In genomic region chr5:111957698-111958097, GRCm38 (mm10) we compare ENCODE assay signal across 9 mouse cellular contexts.
DNase-seq lines count a peak whose midpoint lies in the region; ATAC-seq lines count a peak whose summit lies in the region.
"Had no signal": no experiment of that assay in that cellular context is flagged by ENCODE, and none has a peak within 500 bp of the region (broad histone marks: within the 10 kb centered on the region; RNA-seq: fewer than 3 reads in every experiment).

No protein-coding gene starts in this region.

- peak overlapping the region; percentile 22; the same call in 1 of the 2 replicates for H3K4me2 ChIP-seq in heart, embryonic 13.5 days
- H3K4me2 ChIP-seq in forebrain, embryonic 14.5 days (ENCODE audit: low read length), result peak overlapping the region; percentile 20; the same call in 1 of the 2 replicates
- H3K4me2 ChIP-seq: liver, embryonic 12.5 days had no signal

- H3K36me3 ChIP-seq in heart, embryonic 13.5 days, result no peaks in the 10 kb centered on the region
- no peaks in the 10 kb centered on the region for H3K36me3 ChIP-seq in forebrain, embryonic 14.5 days (ENCODE audit: control insufficient read depth, insufficient read depth, low read length)
- H3K36me3 ChIP-seq in midbrain, embryonic 10.5 days, result no peaks in the 10 kb centered on the region
- H3K36me3 ChIP-seq: liver, embryonic 12.5 days had no signal

- no peaks in the 10 kb centered on the region for H3K4me1 ChIP-seq in heart, embryonic 13.5 days
- peaks cover 3% of the 10 kb centered on the region; the same call in 1 of the 2 replicates for H3K4me1 ChIP-seq in forebrain, embryonic 14.5 days (ENCODE audit: control insufficient read depth, insufficient read depth, low read length)
- peaks cover 24% of the 10 kb centered on the region for H3K4me1 ChIP-seq in midbrain, embryonic 10.5 days
- H3K4me1 ChIP-seq: liver, embryonic 12.5 days had no signal

- DNase-seq in heart, adult 18-20 months, result no peak
- DNase-seq in R1 (ENCODE audit: low read depth, low spot score), result peak; percentile 7
- peak; percentile 42 for DNase-seq in forebrain, embryonic 14.5 days (ENCODE audit: low spot score)
- peak; percentile 42 for DNase-seq in midbrain, embryonic 10.5 days (ENCODE audit: low spot score)
- DNase-seq in layer of hippocampus, adult 9-10 months (ENCODE audit: low spot score), result no peak
- DNase-seq in testis, postnatal 14 days (ENCODE audit: low spot score), result no peak
- DNase-seq in ovary, postnatal 14 days (ENCODE audit: low spot score), result no peak

- no peak overlapping the region for H3K4me3 ChIP-seq in heart, embryonic 13.5 days
- no peak overlapping the region for H3K4me3 ChIP-seq in forebrain, embryonic 14.5 days (ENCODE audit: low read depth, low read length)
- H3K4me3 ChIP-seq in midbrain, embryonic 10.5 days, result peak overlapping the region; percentile 18; the same call in 1 of the 2 replicates
- H3K4me3 ChIP-seq: liver, embryonic 12.5 days had no signal

- no peaks in the 10 kb centered on the region for H3K9me3 ChIP-seq in heart, embryonic 13.5 days
- no peaks in the 10 kb centered on the region for H3K9me3 ChIP-seq in forebrain, embryonic 14.5 days (replicated peaks; ENCODE audit: control insufficient read depth, low read length)
- H3K9me3 ChIP-seq in midbrain, embryonic 10.5 days (replicated peaks), result no peaks in the 10 kb centered on the region
- H3K9me3 ChIP-seq: liver, embryonic 12.5 days had no signal

- H3K27ac ChIP-seq in heart, embryonic 13.5 days (replicated peaks), result no peak overlapping the region
- H3K27ac ChIP-seq in forebrain, embryonic 14.5 days (ENCODE audit: low read depth, low read length), result 0 out of 2 replicates have a peak overlapping the region, but pooled peaks have one; percentile 24
- peak overlapping the region; percentile 77 for H3K27ac ChIP-seq in midbrain, embryonic 10.5 days (replicated peaks)
- H3K27ac ChIP-seq: liver, embryonic 12.5 days had no signal

- H3K27me3 ChIP-seq in heart, embryonic 13.5 days (replicated peaks), result peaks cover 44% of the 10 kb centered on the region
- H3K27me3 ChIP-seq in forebrain, embryonic 14.5 days (replicated peaks; ENCODE audit: control insufficient read depth, insufficient read depth, low read length), result no peaks in the 10 kb centered on the region
- peaks cover 22% of the 10 kb centered on the region for H3K27me3 ChIP-seq in midbrain, embryonic 10.5 days (ENCODE audit: low read depth, poor library complexity, severe bottlenecking)

- no peak for ATAC-seq in heart, embryonic 13.5 days (ENCODE audit: extremely low read depth, insufficient number of reproducible peaks, low FRiP score, low TSS enrichment)
- no peak for ATAC-seq in forebrain, embryonic 14.5 days
- ATAC-seq: liver, embryonic 12.5 days had no signal

- 62% methylated on average over 28 of the region's 28 CpGs for WGBS in heart, embryonic 13.5 days
- 62% methylated on average over 28 of the region's 28 CpGs for WGBS in forebrain, embryonic 14.5 days
- WGBS in midbrain, embryonic 10.5 days, result 63% methylated on average over 28 of the region's 28 CpGs

- H3K9ac ChIP-seq in heart, embryonic 13.5 days, result no peak overlapping the region
- H3K9ac ChIP-seq in forebrain, embryonic 14.5 days (ENCODE audit: low read length), result peak overlapping the region; percentile 8; the same call in 1 of the 2 replicates
- H3K9ac ChIP-seq: liver, embryonic 12.5 days had no signal

Comparison
In these comparisons a context has a peak if more than half of its experiments do, and no peak if none do; other contexts are left out.
1. DNase-seq: peak in R1 (single experiment), forebrain, embryonic 14.5 days (single experiment) and midbrain, embryonic 10.5 days (single experiment); none in heart, adult 18-20 months (0 of 2), layer of hippocampus, adult 9-10 months (single experiment), testis, postnatal 14 days (single experiment) and ovary, postnatal 14 days (single experiment).